Mouse (Mus musculus) stomach, embryonic 14.5 days (tissue): ENCODE measurements around the gene Acsm2. TPM values are rescaled to one million over a fixed set of nuclear protein-coding genes. Genes with fewer than 3 reads are reported as not detected.

ENCODE experiments used
- ATAC-seq: fragments of 200-750 bp; cut with Nextera tagmentation; 2 replicates; pipeline ENCODE4 v1.8.0; 2017; ENCODE audit warnings: low read depth, moderate TSS enrichment; ENCODE audit not compliant: insufficient number of reproducible peaks, insufficient read depth, low FRiP score
- H3K27ac ChIP-seq: fragments of 300-500 bp; sonication (generic); 2 replicates; pipeline ENCODE4 v1.5.1; 2014; ENCODE audit warnings: mild to moderate bottlenecking, low read length, moderate library complexity, mixed read lengths
- H3K27me3 ChIP-seq: fragments of 300-500 bp; sonication (generic); 2 replicates; pipeline ENCODE4 v1.6.1; 2014; ENCODE audit warnings: low read length, control low read depth, mixed read lengths; ENCODE audit not compliant: control insufficient read depth, insufficient read depth
- H3K36me3 ChIP-seq: fragments of 300-500 bp; sonication (generic); 2 replicates; pipeline ENCODE4 v1.6.1; 2014; ENCODE audit warnings: mild to moderate bottlenecking, control low read depth, low read length, moderate library complexity, mixed read lengths; ENCODE audit not compliant: control insufficient read depth, insufficient read depth
- H3K4me1 ChIP-seq: fragments of 300-500 bp; sonication (generic); 2 replicates; pipeline ENCODE4 v1.6.1; 2014; ENCODE audit warnings: low read length, control low read depth, mixed read lengths; ENCODE audit not compliant: control insufficient read depth, insufficient read depth
- H3K4me2 ChIP-seq: fragments of 300-500 bp; sonication (generic); replicated peaks from 2 replicates; pipeline ENCODE4 v1.6.1; 2014; ENCODE audit warnings: low read depth, low read length, control low read depth
- H3K4me3 ChIP-seq: fragments of 300-500 bp; sonication (generic); 2 replicates; pipeline ENCODE4 v1.5.1; 2014; ENCODE audit warnings: low read depth, low read length, control low read depth
- H3K9ac ChIP-seq: fragments of 300-500 bp; sonication (generic); replicated peaks from 2 replicates; pipeline ENCODE4 v1.6.1; 2014; ENCODE audit warnings: low read depth, mild to moderate bottlenecking, control low read depth, low read length, moderate library complexity, mixed read lengths
- H3K9me3 ChIP-seq: fragments of 300-500 bp; sonication (generic); 2 replicates; pipeline ENCODE4 v1.6.1; 2016; ENCODE audit warnings: low read depth, low read length, control low read depth; ENCODE audit not compliant: control insufficient read depth
- WGBS: fragments of 180-500 bp; shearing (Covaris S2); extraction: QIAGEN DNeasy Blood & Tissue Kit; methylation state at CpG from one replicate; pipeline ENCODE4 v1.1.7; 2014; 5-methylcytosine and 5-hydroxymethylcytosine counted together
- polyA plus RNA-seq: library from polyadenylated mRNA; unstranded; fragments of >200 nt; fragmentation: Nextera tagmentation; extraction: Ambion mirVana; gene quantifications from 2 replicates; pipeline ENCODE4 v1.2.1, GENCODE M21; 2014

Acsm2 gene
- polyA plus RNA-seq: not detected in 2 replicates

DNA sequence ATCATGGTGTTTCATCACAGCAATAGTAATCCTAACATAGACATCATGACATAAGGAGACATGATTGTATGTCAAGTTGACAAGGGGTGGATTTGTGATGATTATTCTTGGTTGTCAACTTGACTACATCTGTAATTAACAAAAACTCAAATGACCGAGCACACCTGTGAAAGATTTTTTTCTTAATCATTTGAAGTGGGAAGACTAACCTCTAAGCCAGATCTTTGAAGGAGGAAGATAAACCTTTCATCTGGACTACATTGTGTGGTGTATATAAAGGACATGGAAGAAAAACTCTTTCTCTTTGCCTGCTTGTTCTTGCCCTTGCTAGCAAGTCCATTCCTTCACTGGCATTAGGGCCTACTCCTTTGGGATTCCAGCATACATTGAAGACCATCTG lies at the start of gene Acsm2:
TSS of gene Acsm2 (plus strand) at position 301 of the 400 bp plus-strand sequence.
- Histone ChIP-seq H3K27ac (no peak within 1 kb of the TSS), H3K9me3 (no peaks in the 10 kb centered on the region), H3K4me1 (no peaks in the 10 kb centered on the region), H3K4me2 (no peak within 1 kb of the TSS), H3K27me3 (no peaks in the 10 kb centered on the region), H3K9ac (no peak within 1 kb of the TSS), H3K4me3 (no peak within 1 kb of the TSS), H3K36me3 (no peaks in the 10 kb centered on the region)
- 71% methylated on average over 1 of the region's 1 CpGs for WGBS
- ATAC-seq: no peak

DNA sequence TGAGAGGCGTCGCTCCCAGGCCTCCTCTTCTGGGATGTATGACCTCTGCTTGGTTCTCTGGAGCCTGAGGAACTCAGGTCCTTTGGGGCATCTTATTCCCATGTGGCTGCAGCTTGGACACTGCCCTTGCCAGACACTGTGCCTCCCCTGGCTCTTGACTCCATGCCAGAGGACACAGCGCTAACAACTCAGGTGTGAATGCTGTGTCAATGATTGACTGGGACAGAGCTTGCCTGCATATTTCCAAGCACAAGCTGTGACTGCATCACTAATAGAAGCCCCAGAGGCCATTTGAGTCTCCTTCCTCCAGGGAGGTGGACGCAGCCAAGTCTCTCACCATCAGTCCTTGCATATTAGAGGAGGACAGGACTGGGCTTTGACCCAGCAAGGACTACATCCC lies 43.0 kb upstream of the Acsm2 start:
- Histone ChIP-seq H3K9ac (no peak overlapping the region), H3K9me3 (no peaks in the 10 kb centered on the region), H3K4me2 (no peak overlapping the region), H3K4me3 (no peak overlapping the region), H3K4me1 (no peaks in the 10 kb centered on the region), H3K36me3 (no peaks in the 10 kb centered on the region), H3K27ac (no peak overlapping the region), H3K27me3 (no peaks in the 10 kb centered on the region)
- no peak for ATAC-seq
- 88% methylated on average over 4 of the region's 4 CpGs for WGBS

DNA sequence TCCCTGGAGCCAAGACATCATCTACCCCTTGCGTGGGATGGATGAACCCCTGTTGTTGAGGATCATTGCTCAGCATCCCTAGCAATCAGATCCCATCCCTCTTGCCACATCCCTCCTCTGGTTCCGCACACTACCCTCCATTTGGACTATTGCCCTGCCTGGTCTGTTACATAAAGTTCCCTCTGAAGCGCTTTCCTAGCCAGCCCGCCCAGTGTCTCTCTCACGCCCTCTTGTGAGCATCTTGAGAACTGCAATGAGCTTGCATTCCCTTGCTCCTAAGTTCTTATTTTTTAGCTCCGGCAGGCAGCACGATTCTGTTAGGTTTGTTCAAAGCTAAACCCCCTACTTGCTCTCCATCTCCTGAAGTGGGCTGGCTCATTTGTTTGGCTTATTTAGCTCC lies 41.1 kb upstream of the Acsm2 start:
- H3K27ac ChIP-seq: no peak overlapping the region
- no peaks in the 10 kb centered on the region for H3K9me3 ChIP-seq
- H3K4me2 ChIP-seq: no peak overlapping the region
- no peak overlapping the region for H3K4me3 ChIP-seq
- no peak overlapping the region for H3K9ac ChIP-seq
- no peak for ATAC-seq
- WGBS: 26% methylated on average over 7 of the region's 7 CpGs
- no peaks in the 10 kb centered on the region for H3K27me3 ChIP-seq
- no peaks in the 10 kb centered on the region for H3K4me1 ChIP-seq
- no peaks in the 10 kb centered on the region for H3K36me3 ChIP-seq

DNA sequence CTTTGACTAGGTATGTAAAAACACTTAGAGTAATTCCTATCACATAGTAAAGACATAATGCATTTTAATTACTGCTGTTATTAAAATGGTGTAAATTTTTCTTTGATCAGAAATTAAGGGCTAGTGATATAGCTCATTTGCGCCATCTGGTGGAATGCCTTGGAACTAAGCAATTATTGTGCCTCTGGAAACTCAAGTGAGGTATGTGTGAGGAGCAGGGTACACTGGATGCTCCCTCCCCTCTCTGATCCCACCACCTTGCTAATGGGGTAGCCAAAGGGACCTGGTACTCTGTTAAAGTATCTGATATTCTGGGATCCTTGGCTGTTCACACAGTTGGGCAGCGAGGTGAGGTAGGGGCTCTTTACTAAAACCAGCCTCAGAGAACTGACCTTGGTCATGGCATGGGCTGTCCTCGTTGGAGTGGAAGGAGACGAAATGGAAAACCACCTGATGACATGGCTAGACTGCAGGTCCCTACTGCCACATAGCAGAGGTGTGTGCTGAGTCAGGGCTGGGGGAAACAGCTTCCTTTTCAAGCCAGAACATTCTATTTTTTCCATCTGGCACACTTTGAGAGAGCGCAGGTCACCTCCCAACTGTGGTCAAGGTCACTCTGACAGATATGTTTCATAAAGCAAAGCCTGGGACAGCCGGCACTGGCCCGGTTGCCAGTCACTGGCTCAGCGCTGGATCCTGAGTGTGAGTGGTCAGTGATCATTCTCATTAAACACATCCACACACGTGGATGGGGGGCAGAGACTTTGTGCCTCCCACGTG lies 38.5 kb upstream of the Acsm2 start:
- ATAC-seq: peak; percentile 33; the same call in 1 of the 2 replicates

DNA sequence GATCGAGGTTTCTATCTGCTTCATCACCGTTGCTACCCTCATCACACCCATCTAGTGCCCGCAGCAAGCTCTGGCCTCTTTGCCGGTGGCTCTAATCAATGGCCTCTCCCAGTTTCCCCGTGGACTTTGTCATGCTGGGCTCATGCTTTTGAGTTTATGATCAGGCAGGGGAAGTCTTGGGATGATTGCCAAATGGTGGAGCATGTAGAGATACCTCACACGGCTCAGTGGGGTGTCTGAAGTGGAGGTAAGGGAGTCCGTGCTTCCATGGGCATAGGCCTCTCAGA lies 37.9 kb upstream of the Acsm2 start:
- no peaks in the 10 kb centered on the region for H3K4me1 ChIP-seq
- no peaks in the 10 kb centered on the region for H3K36me3 ChIP-seq
- WGBS: 77% methylated on average over 7 of the region's 7 CpGs
- no peak overlapping the region for H3K27ac ChIP-seq
- H3K27me3 ChIP-seq: no peaks in the 10 kb centered on the region
- no peak overlapping the region for H3K4me3 ChIP-seq
- no peak overlapping the region for H3K9ac ChIP-seq
- H3K9me3 ChIP-seq: no peaks in the 10 kb centered on the region
- ATAC-seq: no peak
- no peak overlapping the region for H3K4me2 ChIP-seq

More for the DNA sequence above, 38.5 kb upstream of the Acsm2 start:
- Histone ChIP-seq H3K9ac (no peak overlapping the region), H3K4me1 (no peaks in the 10 kb centered on the region), H3K4me2 (no peak overlapping the region), H3K27me3 (no peaks in the 10 kb centered on the region), H3K36me3 (no peaks in the 10 kb centered on the region), H3K27ac (no peak overlapping the region), H3K4me3 (no peak overlapping the region), H3K9me3 (no peaks in the 10 kb centered on the region)
- WGBS: 64% methylated on average over 10 of the region's 10 CpGs

DNA sequence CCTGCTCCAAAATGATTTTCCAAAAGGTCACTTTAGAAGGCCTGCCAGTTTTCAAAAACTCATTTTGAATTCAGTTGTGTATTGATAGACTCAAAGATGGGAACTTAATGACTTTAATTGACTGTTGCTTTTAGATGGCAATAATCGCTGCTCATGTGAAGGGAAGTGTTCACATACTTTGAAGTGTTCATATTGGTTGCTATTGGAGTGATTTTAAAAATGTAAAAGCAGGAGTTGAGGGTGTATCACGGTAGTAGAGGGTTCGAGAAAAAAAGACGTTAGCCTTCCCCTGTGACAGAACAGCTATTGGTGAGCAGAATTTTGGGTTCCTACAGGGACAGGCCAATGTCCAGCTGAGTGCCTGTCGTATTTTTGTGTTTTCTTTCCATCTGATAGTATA lies 35.0 kb upstream of the Acsm2 start, which contains the start of gene Acsm5:
TSS of gene Acsm5 (plus strand) at position 301 of the 400 bp plus-strand sequence.
- no peak within 1 kb of the TSS for H3K4me3 ChIP-seq
- no peaks in the 10 kb centered on the region for H3K9me3 ChIP-seq
- H3K27me3 ChIP-seq: no peaks in the 10 kb centered on the region
- no peak for ATAC-seq
- no peaks in the 10 kb centered on the region for H3K4me1 ChIP-seq
- 72% methylated on average over 5 of the region's 5 CpGs for WGBS
- no peak within 1 kb of the TSS for H3K4me2 ChIP-seq
- no peak within 1 kb of the TSS for H3K9ac ChIP-seq
- no peaks in the 10 kb centered on the region for H3K36me3 ChIP-seq
- no peak within 1 kb of the TSS for H3K27ac ChIP-seq

DNA sequence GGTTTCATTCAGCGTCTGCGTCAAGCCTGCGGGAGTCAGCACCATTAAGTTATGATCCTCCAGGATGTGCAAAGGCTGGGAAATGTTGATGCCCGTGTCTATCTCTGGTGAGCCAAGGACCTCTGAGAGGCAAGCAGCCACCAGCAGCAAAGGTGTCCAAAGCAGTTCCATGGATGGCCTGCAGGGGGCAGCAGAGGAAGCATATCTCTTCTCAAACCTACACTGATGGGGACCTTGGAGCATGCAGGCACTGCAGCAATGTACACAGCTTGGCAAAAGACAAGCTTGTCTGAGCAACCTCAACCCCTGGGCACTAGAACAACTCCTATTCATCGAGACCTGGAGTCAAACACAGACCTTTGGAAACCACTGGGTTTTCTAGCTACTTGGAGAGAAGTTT lies 34.5 kb upstream of the Acsm2 start:
- no peak overlapping the region for H3K4me3 ChIP-seq
- H3K4me1 ChIP-seq: no peaks in the 10 kb centered on the region
- H3K27me3 ChIP-seq: no peaks in the 10 kb centered on the region
- H3K4me2 ChIP-seq: no peak overlapping the region
- ATAC-seq: no peak
- no peaks in the 10 kb centered on the region for H3K9me3 ChIP-seq
- WGBS: 40% methylated on average over 5 of the region's 5 CpGs
- no peak overlapping the region for H3K27ac ChIP-seq
- H3K36me3 ChIP-seq: no peaks in the 10 kb centered on the region
- H3K9ac ChIP-seq: no peak overlapping the region

DNA sequence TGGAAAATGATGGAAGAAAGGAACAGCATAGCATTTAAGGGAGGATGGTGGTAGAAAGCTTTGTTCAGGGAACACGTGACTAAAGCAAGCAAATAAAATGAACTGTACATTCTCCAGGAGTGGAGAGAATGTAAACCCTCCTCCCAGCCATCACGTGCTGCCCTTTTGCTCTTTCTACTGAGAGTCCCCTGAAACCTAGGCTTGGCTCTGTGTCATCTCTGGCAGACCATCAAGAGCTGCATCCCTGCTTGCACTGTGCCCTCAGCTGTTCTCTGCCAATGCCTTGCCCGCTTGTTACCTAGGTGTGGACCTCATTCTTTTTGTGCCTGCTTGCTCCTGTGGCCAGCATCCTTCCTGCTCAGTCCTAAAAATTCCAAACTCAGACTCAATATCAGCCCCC lies 32.3 kb upstream of the Acsm2 start:
- ATAC-seq: no peak
- Histone ChIP-seq H3K4me1 (no peaks in the 10 kb centered on the region), H3K9ac (no peak overlapping the region), H3K36me3 (no peaks in the 10 kb centered on the region), H3K4me3 (no peak overlapping the region), H3K27me3 (no peaks in the 10 kb centered on the region), H3K27ac (no peak overlapping the region), H3K9me3 (no peaks in the 10 kb centered on the region), H3K4me2 (no peak overlapping the region)
- 79% methylated on average over 3 of the region's 3 CpGs for WGBS

DNA sequence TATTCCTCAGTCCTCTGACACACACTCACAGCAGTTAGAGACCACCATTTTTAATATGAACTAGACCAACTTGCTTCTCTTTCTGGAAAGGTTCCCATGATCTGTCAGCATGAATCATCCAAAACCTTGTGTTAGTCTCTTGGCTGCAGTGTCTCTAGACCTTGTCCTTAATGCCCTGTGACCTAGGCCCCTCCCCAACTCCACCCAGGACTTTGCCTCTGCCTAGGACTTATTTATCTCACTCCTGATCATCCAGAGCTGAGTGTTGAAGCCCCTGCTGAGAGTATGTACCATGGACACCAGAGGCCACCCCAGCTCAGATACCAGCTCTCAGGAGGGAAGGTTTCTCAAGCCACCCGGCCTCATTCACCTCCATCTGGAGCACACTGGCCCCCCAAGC lies 31.8 kb upstream of the Acsm2 start:
- H3K36me3 ChIP-seq: no peaks in the 10 kb centered on the region
- no peak overlapping the region for H3K4me3 ChIP-seq
- no peak overlapping the region for H3K4me2 ChIP-seq
- no peaks in the 10 kb centered on the region for H3K9me3 ChIP-seq
- ATAC-seq: no peak
- no peaks in the 10 kb centered on the region for H3K4me1 ChIP-seq
- no peaks in the 10 kb centered on the region for H3K27me3 ChIP-seq
- H3K9ac ChIP-seq: no peak overlapping the region
- H3K27ac ChIP-seq: no peak overlapping the region
- WGBS: 72% methylated on average over 1 of the region's 1 CpGs
